Mouse (Mus musculus) adrenal gland, postnatal 4 days (tissue): ENCODE data around the gene Thsd7a. TPM values are rescaled to one million over a fixed set of nuclear protein-coding genes. Genes with fewer than 3 reads are reported as not detected.

ENCODE experiments used
- DNase-seq, 2 experiments: peaks; one replicate each; pipeline ENCODE4 v3.0.0; 2021 to 2022; ENCODE audit warnings: low spot score in 2 of 2, mixed read lengths in 2 of 2
- total RNA-seq, 2 experiments: library from RNA; stranded (reverse); gene quantifications; 2 replicates each; pipeline ENCODE4 v1.2.3; 2021

Thsd7a gene
- total RNA-seq, 2 experiments from 2014 or later, result 12.4 to 19.4 TPM

GRCm38 (mm10) chr6:12693689-12694088, 55.5 kb downstream of the Thsd7a start:
- DNase-seq, result no peak

GRCm38 (mm10) chr6:12693239-12693638, 56.0 kb downstream of the Thsd7a start:
- DNase-seq, result no peak

GRCm38 (mm10) chr6:12649633-12650032, 99.6 kb downstream of the Thsd7a start:
- DNase-seq, result no peak

- DNase-seq, result no peak
Measured at GRCm38 (mm10) chr6:12628637-12629246, 120.5 kb downstream of the Thsd7a start.

GRCm38 (mm10) chr6:12606638-12607246, 142.5 kb downstream of the Thsd7a start:
- no peak for DNase-seq

- no peak for DNase-seq
Measured at GRCm38 (mm10) chr6:12602927-12603326, 146.3 kb downstream of the Thsd7a start.

GRCm38 (mm10) chr6:12602161-12602560, 147.0 kb downstream of the Thsd7a start:
- DNase-seq, result no peak

GRCm38 (mm10) chr6:12584456-12584855, 164.8 kb downstream of the Thsd7a start:
- no peak for DNase-seq

- no peak for DNase-seq
Measured at GRCm38 (mm10) chr6:12581143-12581542, 168.1 kb downstream of the Thsd7a start.

GRCm38 (mm10) chr6:12575619-12576216, 173.5 kb downstream of the Thsd7a start:
- DNase-seq, result no peak

- no peak for DNase-seq
Measured at GRCm38 (mm10) chr6:12572202-12572601, 177.0 kb downstream of the Thsd7a start.

GRCm38 (mm10) chr6:12565136-12565535, 184.1 kb downstream of the Thsd7a start:
- DNase-seq, result no peak

GRCm38 (mm10) chr6:12562336-12562735, 186.9 kb downstream of the Thsd7a start:
- no peak for DNase-seq

- no peak for DNase-seq
Measured at GRCm38 (mm10) chr6:12560500-12560899, 188.7 kb downstream of the Thsd7a start.

- DNase-seq, result no peak
Measured at GRCm38 (mm10) chr6:12555114-12556099, 193.8 kb downstream of the Thsd7a start.

GRCm38 (mm10) chr6:12551176-12551575, 198.0 kb downstream of the Thsd7a start:
- no peak for DNase-seq

GRCm38 (mm10) chr6:12550054-12550655, 199.1 kb downstream of the Thsd7a start:
- no peak for DNase-seq

- DNase-seq, result no peak
Measured at GRCm38 (mm10) chr6:12544096-12544495, 205.1 kb downstream of the Thsd7a start.

- DNase-seq, result no peak
Measured at GRCm38 (mm10) chr6:12542496-12542895, 206.7 kb downstream of the Thsd7a start.

- no peak for DNase-seq
Measured at GRCm38 (mm10) chr6:12519121-12519520, 230.1 kb downstream of the Thsd7a start.

- no peak for DNase-seq
Measured at GRCm38 (mm10) chr6:12518283-12518903, 230.8 kb downstream of the Thsd7a start.
